Mouse (Mus musculus): ENCODE measurements around the gene Frmd6. TPM values are rescaled to one million over a fixed set of nuclear protein-coding genes. Genes with fewer than 3 reads are reported as not detected.

The Frmd6 gene
- polyA plus RNA-seq, 1 experiment, result 11.2 TPM

GRCm38 (mm10) chr12:70837792-70838321, 12.5 kb downstream of the Frmd6 start:
- Histone ChIP-seq H3K27me3 (ENCODE audit: control insufficient read depth, insufficient read depth, low read length) (no peaks in the 10 kb centered on the region), H3K4me1 (ENCODE audit: control insufficient read depth, insufficient read depth, low read length) (peaks cover 17% of the 10 kb centered on the region), H3K4me3 (replicated peaks; ENCODE audit: insufficient read depth, low read depth, low read length) (no peak overlapping the region), H3K27ac (ENCODE audit: insufficient read depth, low read length) (0 out of 2 replicates have a peak overlapping the region, but pooled peaks have one; percentile 23)
- TF ChIP-seq POLR2A (IDR thresholded peaks at IDR 0.05; ENCODE audit: borderline replicate concordance, insufficient read depth, low read length) (no peak), CTCF (IDR thresholded peaks at IDR 0.05; ENCODE audit: borderline replicate concordance, insufficient read depth, low read depth, low read length) (no peak)
- 9% methylated on average over 12 of the region's 12 CpGs for WGBS
- DNase-seq, result peak; percentile 60 to 78

- Histone ChIP-seq H3K27me3 (ENCODE audit: control insufficient read depth, insufficient read depth, low read length) (no peaks in the 10 kb centered on the region), H3K4me3 (replicated peaks; ENCODE audit: insufficient read depth, low read depth, low read length) (no peak overlapping the region), H3K4me1 (ENCODE audit: control insufficient read depth, insufficient read depth, low read length) (peaks cover 14% of the 10 kb centered on the region), H3K27ac (ENCODE audit: insufficient read depth, low read length) (no peak overlapping the region)
- WGBS, result 86% methylated on average over 2 of the region's 2 CpGs
- no peak for TF ChIP-seq CTCF (IDR thresholded peaks at IDR 0.05; ENCODE audit: borderline replicate concordance, insufficient read depth, low read depth, low read length)
- no peak for TF ChIP-seq POLR2A (IDR thresholded peaks at IDR 0.05; ENCODE audit: borderline replicate concordance, insufficient read depth, low read length)
- no peak for DNase-seq
Measured at GRCm38 (mm10) chr12:70845371-70845770, 20.1 kb downstream of the Frmd6 start.

- Histone ChIP-seq H3K4me3 (replicated peaks; ENCODE audit: insufficient read depth, low read depth, low read length) (no peak overlapping the region), H3K27me3 (ENCODE audit: control insufficient read depth, insufficient read depth, low read length) (no peaks in the 10 kb centered on the region), H3K27ac (ENCODE audit: insufficient read depth, low read length) (no peak overlapping the region), H3K4me1 (ENCODE audit: control insufficient read depth, insufficient read depth, low read length) (peaks cover 19% of the 10 kb centered on the region)
- TF ChIP-seq POLR2A (IDR thresholded peaks at IDR 0.05; ENCODE audit: borderline replicate concordance, insufficient read depth, low read length), result no peak
- no peak for TF ChIP-seq CTCF (IDR thresholded peaks at IDR 0.05; ENCODE audit: borderline replicate concordance, insufficient read depth, low read depth, low read length)
- no peak for DNase-seq
- WGBS, result 88% methylated on average over 9 of the region's 9 CpGs
Measured at GRCm38 (mm10) chr12:70849024-70849423, 23.7 kb downstream of the Frmd6 start.

- 88% methylated on average over 11 of the region's 11 CpGs for WGBS
- peaks cover 22% of the 10 kb centered on the region for H3K4me1 ChIP-seq (ENCODE audit: control insufficient read depth, insufficient read depth, low read length)
- TF ChIP-seq POLR2A (IDR thresholded peaks at IDR 0.05; ENCODE audit: borderline replicate concordance, insufficient read depth, low read length) (no peak), CTCF (IDR thresholded peaks at IDR 0.05; ENCODE audit: borderline replicate concordance, insufficient read depth, low read depth, low read length) (no peak)
- no peak overlapping the region for H3K27ac ChIP-seq (ENCODE audit: insufficient read depth, low read length)
- DNase-seq, result no peak
- H3K27me3 ChIP-seq (ENCODE audit: control insufficient read depth, insufficient read depth, low read length), result no peaks in the 10 kb centered on the region
- no peak overlapping the region for H3K4me3 ChIP-seq (replicated peaks; ENCODE audit: insufficient read depth, low read depth, low read length)
Measured at GRCm38 (mm10) chr12:70849517-70850291, 24.4 kb downstream of the Frmd6 start.

GRCm38 (mm10) chr12:70851342-70851960, 26.1 kb downstream of the Frmd6 start:
- no peak for DNase-seq
- H3K27ac ChIP-seq (ENCODE audit: insufficient read depth, low read length), result no peak overlapping the region

GRCm38 (mm10) chr12:70853026-70853425, 27.7 kb downstream of the Frmd6 start:
- no peaks in the 10 kb centered on the region for H3K27me3 ChIP-seq (ENCODE audit: control insufficient read depth, insufficient read depth, low read length)
- peak; percentile 33 to 37 for DNase-seq
- no peak overlapping the region for H3K4me3 ChIP-seq (replicated peaks; ENCODE audit: insufficient read depth, low read depth, low read length)
- no peak overlapping the region for H3K27ac ChIP-seq (ENCODE audit: insufficient read depth, low read length)
- no peak for TF ChIP-seq CTCF (IDR thresholded peaks at IDR 0.05; ENCODE audit: borderline replicate concordance, insufficient read depth, low read depth, low read length)
- no peak for TF ChIP-seq POLR2A (IDR thresholded peaks at IDR 0.05; ENCODE audit: borderline replicate concordance, insufficient read depth, low read length)
- WGBS, result 19% methylated on average over 6 of the region's 6 CpGs
- peaks cover 19% of the 10 kb centered on the region for H3K4me1 ChIP-seq (ENCODE audit: control insufficient read depth, insufficient read depth, low read length)

More at GRCm38 (mm10) chr12:70851342-70851960, 26.1 kb downstream of the Frmd6 start:
- H3K4me3 ChIP-seq (replicated peaks; ENCODE audit: insufficient read depth, low read depth, low read length), result no peak overlapping the region
- no peaks in the 10 kb centered on the region for H3K27me3 ChIP-seq (ENCODE audit: control insufficient read depth, insufficient read depth, low read length)
- H3K4me1 ChIP-seq (ENCODE audit: control insufficient read depth, insufficient read depth, low read length), result peaks cover 22% of the 10 kb centered on the region
- 64% methylated on average over 7 of the region's 7 CpGs for WGBS
- no peak for TF ChIP-seq POLR2A (IDR thresholded peaks at IDR 0.05; ENCODE audit: borderline replicate concordance, insufficient read depth, low read length)
- no peak for TF ChIP-seq CTCF (IDR thresholded peaks at IDR 0.05; ENCODE audit: borderline replicate concordance, insufficient read depth, low read depth, low read length)

- Histone ChIP-seq H3K4me3 (replicated peaks; ENCODE audit: insufficient read depth, low read depth, low read length) (no peak overlapping the region), H3K27ac (ENCODE audit: insufficient read depth, low read length) (no peak overlapping the region), H3K27me3 (ENCODE audit: control insufficient read depth, insufficient read depth, low read length) (no peaks in the 10 kb centered on the region), H3K4me1 (ENCODE audit: control insufficient read depth, insufficient read depth, low read length) (peaks cover 11% of the 10 kb centered on the region)
- TF ChIP-seq CTCF (IDR thresholded peaks at IDR 0.05; ENCODE audit: borderline replicate concordance, insufficient read depth, low read depth, low read length) (no peak), POLR2A (IDR thresholded peaks at IDR 0.05; ENCODE audit: borderline replicate concordance, insufficient read depth, low read length) (no peak)
- no peak for DNase-seq
- WGBS, result 87% methylated on average over 6 of the region's 6 CpGs
Measured at GRCm38 (mm10) chr12:70855678-70856077, 30.4 kb downstream of the Frmd6 start.

Data from cerebellum, adult 2 months (tissue).